In the genomic region with DNA sequence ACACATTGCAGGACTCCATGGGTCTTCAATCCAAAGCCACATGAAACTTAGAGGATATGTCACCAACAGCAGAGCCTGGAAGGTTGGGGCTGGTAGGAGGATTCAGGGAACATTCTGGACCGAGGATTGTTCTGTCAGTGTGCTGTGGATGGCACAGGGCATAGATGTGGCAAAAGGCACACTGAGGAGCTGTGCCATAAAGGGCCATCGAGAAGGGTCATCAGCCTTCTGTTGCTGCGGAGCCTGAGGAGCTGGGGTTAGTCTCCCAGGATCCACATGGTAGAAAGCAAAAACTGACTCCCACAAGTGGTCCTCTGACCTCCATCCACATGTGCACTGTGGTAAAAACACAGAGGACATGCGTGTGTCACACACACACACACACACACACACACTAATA, we compare ENCODE assay signal across 8 mouse cellular contexts.
DNase-seq lines count a peak whose midpoint lies in the region; ATAC-seq and TF ChIP-seq lines count a peak whose summit lies in the region.

No protein-coding gene starts in this region.

- 26% methylated on average over 4 of the region's 4 CpGs for WGBS in kidney, embryonic 15.5 days
- WGBS in embryonic facial prominence, embryonic 12.5 days = 42% methylated on average over 4 of the region's 4 CpGs
- 13% methylated on average over 4 of the region's 4 CpGs for WGBS in hindbrain, postnatal 0 days
- 18% methylated on average over 4 of the region's 4 CpGs for WGBS in midbrain, postnatal 0 days

- no peak for DNase-seq in kidney, postnatal 14 days
- DNase-seq in hindbrain, postnatal 0 days (ENCODE audit: low spot score) = no peak
- no peak for DNase-seq in midbrain, postnatal 0 days (ENCODE audit: low spot score)
- DNase-seq in c-Kit-positive CD71-positive TER-119-positive erythroid progenitor cells, embryonic 14.5 days (ENCODE audit: low spot score) = no peak
- DNase-seq in left cerebral cortex, adult 9 months (ENCODE audit: low spot score in 2 of 2) = no peak
- DNase-seq in testis, postnatal 10 days (ENCODE audit: low spot score) = no peak

- no peak overlapping the region for H3K9ac ChIP-seq in kidney, embryonic 15.5 days
- peak overlapping the region; percentile 57; the same call in 1 of the 2 replicates for H3K9ac ChIP-seq in embryonic facial prominence, embryonic 12.5 days
- H3K9ac ChIP-seq in hindbrain, postnatal 0 days (replicated peaks; ENCODE audit: low read length) = no peak overlapping the region
- H3K9ac ChIP-seq in midbrain, postnatal 0 days (replicated peaks; ENCODE audit: low read length, poor library complexity, severe bottlenecking) = no peak overlapping the region

- no peak for TF ChIP-seq CTCF in hindbrain, postnatal 0 days (IDR thresholded peaks at IDR 0.05; ENCODE audit: low read depth)
- TF ChIP-seq CTCF in midbrain, postnatal 0 days (IDR thresholded peaks at IDR 0.05) = no peak

- no peaks in the 10 kb centered on the region for H3K9me3 ChIP-seq in kidney, embryonic 15.5 days (replicated peaks)
- H3K9me3 ChIP-seq in embryonic facial prominence, embryonic 12.5 days = no peaks in the 10 kb centered on the region
- H3K9me3 ChIP-seq in hindbrain, postnatal 0 days (ENCODE audit: low read length) = no peaks in the 10 kb centered on the region
- no peaks in the 10 kb centered on the region for H3K9me3 ChIP-seq in midbrain, postnatal 0 days (ENCODE audit: low read length)

- H3K4me3 ChIP-seq in kidney, embryonic 15.5 days (replicated peaks) = no peak overlapping the region
- no peak overlapping the region; the same call in 1 of the 2 replicates for H3K4me3 ChIP-seq in embryonic facial prominence, embryonic 12.5 days
- no peak overlapping the region for H3K4me3 ChIP-seq in hindbrain, postnatal 0 days (ENCODE audit: low read length)
- H3K4me3 ChIP-seq in midbrain, postnatal 0 days (ENCODE audit: low read depth, low read length) = no peak overlapping the region

- H3K27ac ChIP-seq in kidney, embryonic 15.5 days = 0 out of 2 replicates have a peak overlapping the region, but pooled peaks have one; percentile 9
- peak overlapping the region; percentile 26; the same call in 1 of the 2 replicates for H3K27ac ChIP-seq in embryonic facial prominence, embryonic 12.5 days
- H3K27ac ChIP-seq in hindbrain, postnatal 0 days = peak overlapping the region; percentile 87
- peak overlapping the region; percentile 27; the same call in 1 of the 2 replicates for H3K27ac ChIP-seq in midbrain, postnatal 0 days (ENCODE audit: low read depth, low read length)

- no peaks in the 10 kb centered on the region for H3K27me3 ChIP-seq in kidney, embryonic 15.5 days
- 0 out of 2 replicates have a peak, but pooled peaks cover 6% of the 10 kb centered on the region for H3K27me3 ChIP-seq in embryonic facial prominence, embryonic 12.5 days
- no peaks in the 10 kb centered on the region for H3K27me3 ChIP-seq in hindbrain, postnatal 0 days (ENCODE audit: insufficient read depth, low read length)
- no peaks in the 10 kb centered on the region for H3K27me3 ChIP-seq in midbrain, postnatal 0 days (ENCODE audit: insufficient read depth, low read length)

- peak overlapping the region; percentile 78; the same call in 1 of the 2 replicates for H3K4me2 ChIP-seq in kidney, embryonic 15.5 days
- H3K4me2 ChIP-seq in embryonic facial prominence, embryonic 12.5 days (replicated peaks) = peak overlapping the region; percentile 63
- no peak overlapping the region for H3K4me2 ChIP-seq in hindbrain, postnatal 0 days (ENCODE audit: low read depth, low read length)
- no peak overlapping the region for H3K4me2 ChIP-seq in midbrain, postnatal 0 days (ENCODE audit: low read depth, low read length, poor library complexity, severe bottlenecking)

- peaks cover 48% of the 10 kb centered on the region for H3K4me1 ChIP-seq in kidney, embryonic 15.5 days
- H3K4me1 ChIP-seq in embryonic facial prominence, embryonic 12.5 days = peaks cover 22% of the 10 kb centered on the region; the same call in 1 of the 2 replicates
- H3K4me1 ChIP-seq in hindbrain, postnatal 0 days (ENCODE audit: insufficient read depth, low read length) = peaks cover 17% of the 10 kb centered on the region
- no peaks in the 10 kb centered on the region for H3K4me1 ChIP-seq in midbrain, postnatal 0 days (ENCODE audit: insufficient read depth, low read length)

- ATAC-seq in kidney, embryonic 15.5 days (replicated peaks; ENCODE audit: low FRiP score) = 0 out of 2 replicates have a peak, but pooled peaks have one; percentile 8
- no peak for ATAC-seq in embryonic facial prominence, embryonic 12.5 days (ENCODE audit: insufficient number of reproducible peaks, insufficient read depth, low FRiP score, low TSS enrichment)
- peak; percentile 8; the same call in 1 of the 2 replicates for ATAC-seq in hindbrain, postnatal 0 days
- 0 out of 2 replicates have a peak, but pooled peaks have one; percentile 14 for ATAC-seq in midbrain, postnatal 0 days (ENCODE audit: low FRiP score)

- H3K36me3 ChIP-seq in kidney, embryonic 15.5 days = no peaks in the 10 kb centered on the region
- no peaks in the 10 kb centered on the region for H3K36me3 ChIP-seq in embryonic facial prominence, embryonic 12.5 days
- no peaks in the 10 kb centered on the region for H3K36me3 ChIP-seq in hindbrain, postnatal 0 days (ENCODE audit: insufficient read depth, low read length)
- no peaks in the 10 kb centered on the region for H3K36me3 ChIP-seq in midbrain, postnatal 0 days (ENCODE audit: insufficient read depth, low read length)

Comparison
In these comparisons a context has a peak if more than half of its experiments do, and no peak if none do; other contexts are left out.
1. H3K27ac ChIP-seq: peak in every context shown above with its lines; median percentile 87 in hindbrain, postnatal 0 days; 27 in midbrain, postnatal 0 days; 26 in embryonic facial prominence, embryonic 12.5 days; 9 in kidney, embryonic 15.5 days.
2. H3K4me2 ChIP-seq: peak in kidney, embryonic 15.5 days (single experiment) and embryonic facial prominence, embryonic 12.5 days (single experiment); none in hindbrain, postnatal 0 days (single experiment) and midbrain, postnatal 0 days (single experiment).